ENCODE assay signal across 21 mouse cellular contexts in the genomic region with DNA sequence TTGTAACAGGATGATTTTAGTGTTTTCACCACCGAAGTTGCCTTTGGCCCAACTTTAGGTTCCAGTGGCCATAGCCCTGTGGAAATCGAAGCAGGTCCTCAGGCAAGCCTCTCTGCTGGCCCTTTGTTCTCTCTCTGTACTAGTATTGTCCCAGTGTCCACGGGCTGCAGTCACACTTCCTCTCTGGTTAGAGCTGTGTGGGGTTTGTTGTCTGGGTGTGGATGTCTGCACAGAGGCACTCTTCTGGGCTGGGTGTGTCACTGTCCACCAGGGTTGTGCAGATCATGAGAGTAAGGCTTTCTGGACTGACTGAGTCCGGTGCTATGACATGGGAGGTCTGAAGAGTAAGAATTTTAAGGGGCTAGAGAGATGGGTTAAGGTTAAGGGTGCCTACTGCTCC. TPM values are rescaled to one million over a fixed set of nuclear protein-coding genes. Genes with fewer than 3 reads are reported as not detected.
A peak's percentile ranks its signal among the peaks of the same experiment; 100 is the strongest.
DNase-seq lines count a peak whose midpoint lies in the region; ATAC-seq and TF ChIP-seq lines count a peak whose summit lies in the region.
"Had no signal": no experiment of that assay in that cellular context is flagged by ENCODE, and none has a peak within 500 bp of the region (broad histone marks: within the 10 kb centered on the region; RNA-seq: fewer than 3 reads in every experiment).

No protein-coding gene starts in this region.

- no peak for TF ChIP-seq CTCF in lung, postnatal 0 days (IDR thresholded peaks at IDR 0.05)

- H3K4me2 ChIP-seq in lung, postnatal 0 days (replicated peaks; ENCODE audit: low read depth, low read length) = no peak overlapping the region
- H3K4me2 ChIP-seq: embryonic facial prominence, embryonic 15.5 days; heart, embryonic 13.5 days; limb, embryonic 12.5 days; liver, embryonic 13.5 days; midbrain, embryonic 11.5 days; neural tube, embryonic 13.5 days had no signal

- no peak for DNase-seq in heart, embryonic 10.5 days (ENCODE audit: low spot score)
- DNase-seq in heart, postnatal 10 days = no peak
- DNase-seq in lung, postnatal 0 days (ENCODE audit: low spot score) = peak; percentile 40
- DNase-seq in lung, postnatal 4 days = no peak
- no peak for DNase-seq in thymus, postnatal 36 days
- DNase-seq in natural killer cell, adult 2 months (ENCODE audit: low spot score in 2 of 2) = no peak
- DNase-seq: adrenal gland, postnatal 36 days; cerebellum, adult 9-11 months; forebrain, postnatal 0 days; kidney, postnatal 10 days; liver, embryonic 13.5 days; right cerebral cortex, adult 18-20 months had no signal

- H3K27me3 ChIP-seq in heart, embryonic 10.5 days (ENCODE audit: insufficient read depth, poor library complexity, severe bottlenecking) = no peaks in the 10 kb centered on the region
- H3K27me3 ChIP-seq in lung, postnatal 0 days (replicated peaks; ENCODE audit: insufficient read depth, low read length) = no peaks in the 10 kb centered on the region
- H3K27me3 ChIP-seq: embryonic facial prominence, embryonic 15.5 days; heart, embryonic 13.5 days; limb, embryonic 12.5 days; liver, embryonic 13.5 days; neural tube, embryonic 13.5 days had no signal

- 69% methylated on average over 4 of the region's 4 CpGs for WGBS in heart, embryonic 10.5 days
- 68% methylated on average over 4 of the region's 4 CpGs for WGBS in lung, postnatal 0 days

- H3K9me3 ChIP-seq in heart, embryonic 10.5 days = no peaks in the 10 kb centered on the region
- no peaks in the 10 kb centered on the region for H3K9me3 ChIP-seq in lung, postnatal 0 days (ENCODE audit: low read length)
- H3K9me3 ChIP-seq: embryonic facial prominence, embryonic 15.5 days; heart, embryonic 13.5 days; hindbrain, embryonic 10.5 days; limb, embryonic 12.5 days; liver, embryonic 13.5 days; neural tube, embryonic 13.5 days had no signal

- peaks cover 43% of the 10 kb centered on the region for H3K4me1 ChIP-seq in heart, embryonic 10.5 days
- H3K4me1 ChIP-seq in lung, postnatal 0 days (ENCODE audit: insufficient read depth, low read depth, low read length) = peaks cover 14% of the 10 kb centered on the region; the same call in 1 of the 2 replicates

- H3K27ac ChIP-seq in heart, embryonic 10.5 days = peak overlapping the region; percentile 26; the same call in 1 of the 2 replicates
- H3K27ac ChIP-seq in lung, postnatal 0 days (ENCODE audit: low read length) = 0 out of 2 replicates have a peak overlapping the region, but pooled peaks have one; percentile 20
- H3K27ac ChIP-seq: embryonic facial prominence, embryonic 15.5 days; hindbrain, embryonic 10.5 days; hindbrain, postnatal 0 days; limb, embryonic 12.5 days; liver, embryonic 13.5 days; neural tube, embryonic 13.5 days had no signal

- H3K4me3 ChIP-seq in heart, embryonic 10.5 days = no peak overlapping the region
- no peak overlapping the region for H3K4me3 ChIP-seq in lung, postnatal 0 days (ENCODE audit: low read depth, low read length)
- H3K4me3 ChIP-seq: embryonic facial prominence, embryonic 15.5 days; heart, embryonic 13.5 days; hindbrain, embryonic 10.5 days; limb, embryonic 12.5 days; liver, embryonic 13.5 days; neural tube, embryonic 13.5 days had no signal

- H3K9ac ChIP-seq in lung, postnatal 0 days (replicated peaks; ENCODE audit: low read depth) = no peak overlapping the region
- H3K9ac ChIP-seq: embryonic facial prominence, embryonic 15.5 days; forebrain, postnatal 0 days; heart, embryonic 13.5 days; limb, embryonic 12.5 days; liver, embryonic 13.5 days; neural tube, embryonic 13.5 days had no signal

- intact Hi-C loops in heart, postnatal 10 days (cut with DNase I) = no loop called here

- TF ChIP-seq EP300 in lung, postnatal 0 days (IDR thresholded peaks at IDR 0.05) = no peak

- peak; percentile 22; the same call in 1 of the 2 replicates for ATAC-seq in lung, postnatal 0 days
- ATAC-seq in granulocyte monocyte progenitor cell, adult 5-6 weeks (replicated peaks; ENCODE audit: poor library complexity, severe bottlenecking) = peak; percentile 87
- ATAC-seq: forebrain, postnatal 0 days; hindbrain, postnatal 0 days; intestine, postnatal 0 days had no signal

- H3K36me3 ChIP-seq in heart, embryonic 10.5 days = peaks cover 8% of the 10 kb centered on the region; the same call in 1 of the 2 replicates
- H3K36me3 ChIP-seq in lung, postnatal 0 days (ENCODE audit: insufficient read depth, low read length) = no peaks in the 10 kb centered on the region
- H3K36me3 ChIP-seq: hindbrain, embryonic 10.5 days; neural tube, embryonic 13.5 days had no signal

RNA-seq across cellular contexts. Expression of a gene that starts 51.8 kb away (rescaled TPM):
- 52.2 and 76.3 TPM in 2 replicates for polyA plus RNA-seq in heart, embryonic 10.5 days (2016; fragmentation: Nextera tagmentation; extraction: Ambion mirVana)
- total RNA-seq in heart, postnatal 10 days (2021) = 10 to 100 TPM; 12.0 to 12.1 TPM
- 10.3 and 11.1 TPM in 2 replicates for polyA plus RNA-seq in lung, postnatal 0 days (2015; fragmentation: Nextera tagmentation; extraction: Ambion mirVana)
- total RNA-seq in granulocyte monocyte progenitor cell, adult 5-6 weeks (2014; fragmentation: Nextera tagmentation) = 69.3 and 73.3 TPM in 2 replicates
- 129 and 134 TPM in 2 replicates for total RNA-seq in granulocyte monocyte progenitor cell, adult 5-6 weeks (2017)

Comparison
In these comparisons a context has a peak if more than half of its experiments do, and no peak if none do; other contexts are left out.
1. RNA of a gene that starts 51.8 kb away (total RNA-seq): 69.3 to 134 TPM in granulocyte monocyte progenitor cell, adult 5-6 weeks; 12.0 to 12.1 TPM in heart, postnatal 10 days; every median in the first group is over 4 times any median in the second.